Mouse (Mus musculus): ENCODE data around the gene Dnajc15. TPM values are rescaled to one million over a fixed set of nuclear protein-coding genes. Genes with fewer than 3 reads are reported as not detected.

Gene Dnajc15
- polyA plus RNA-seq, 1 experiment from 2014 or later, result 95.3 TPM

DNA sequence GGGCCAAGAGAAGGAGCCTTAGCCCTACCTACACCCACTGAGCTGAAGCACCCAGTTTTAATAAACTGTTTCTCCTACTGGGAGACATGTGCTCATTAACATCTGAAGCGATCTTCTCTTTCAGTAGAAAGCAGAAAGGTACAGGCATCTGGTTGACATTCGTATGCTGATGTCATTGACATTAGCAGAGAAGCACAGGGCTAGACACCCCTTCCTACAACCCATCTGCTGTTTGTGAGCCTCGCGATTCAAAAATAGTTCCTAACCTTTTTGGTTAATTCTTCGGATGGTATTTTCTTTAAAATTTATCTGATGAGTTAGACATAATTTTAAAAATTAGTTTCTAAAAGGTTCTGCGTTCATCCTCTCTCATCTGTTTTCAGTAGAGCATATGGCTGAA, 81.9 kb downstream of the Dnajc15 start:
- 96% methylated on average over 6 of the region's 6 CpGs for WGBS

DNA sequence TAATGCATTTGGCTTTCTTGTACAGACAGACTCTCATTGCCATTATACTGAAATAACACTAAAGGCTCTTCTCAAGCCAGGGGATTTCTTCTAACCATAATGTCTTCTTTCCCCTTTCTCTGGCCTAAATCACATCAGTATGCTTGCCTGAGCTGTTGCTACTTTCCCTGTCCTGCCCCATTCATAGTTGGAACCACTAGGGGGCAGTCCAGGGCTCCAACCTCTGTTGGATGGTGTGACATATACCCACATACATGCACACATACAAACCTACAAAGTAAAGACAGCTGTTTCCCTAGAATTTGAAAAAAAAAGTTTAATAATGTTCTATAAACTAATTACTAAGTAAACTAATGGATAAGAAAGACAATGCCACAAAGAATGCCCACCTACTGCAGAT, 91.7 kb downstream of the Dnajc15 start:
- Histone ChIP-seq H3K36me3 (replicated peaks; ENCODE audit: control insufficient read depth, insufficient read depth) (no peaks in the 10 kb centered on the region), H3K9me3 (ENCODE audit: control insufficient read depth, low read length) (no peaks in the 10 kb centered on the region), H3K4me3 (replicated peaks; ENCODE audit: low read length) (no peak overlapping the region), H3K4me2 (replicated peaks) (no peak overlapping the region), H3K9ac (no peak overlapping the region), H3K4me1 (replicated peaks; ENCODE audit: control insufficient read depth, insufficient read depth, low read length) (no peaks in the 10 kb centered on the region), H3K27me3 (ENCODE audit: control insufficient read depth, insufficient read depth, low read length) (no peaks in the 10 kb centered on the region), H3K27ac (no peak overlapping the region)
- ATAC-seq (ENCODE audit: low FRiP score) (no peak), DNase-seq (ENCODE audit: low spot score) (no peak)

More for the DNA sequence above, 81.9 kb downstream of the Dnajc15 start:
- no peaks in the 10 kb centered on the region for H3K27me3 ChIP-seq (ENCODE audit: control insufficient read depth, insufficient read depth, low read length)
- ATAC-seq (ENCODE audit: low FRiP score) (no peak), DNase-seq (ENCODE audit: low spot score) (no peak)
- H3K9me3 ChIP-seq (ENCODE audit: control insufficient read depth, low read length), result no peaks in the 10 kb centered on the region
- H3K9ac ChIP-seq, result no peak overlapping the region
- no peak overlapping the region for H3K4me2 ChIP-seq (replicated peaks)
- no peaks in the 10 kb centered on the region for H3K36me3 ChIP-seq (replicated peaks; ENCODE audit: control insufficient read depth, insufficient read depth)
- H3K27ac ChIP-seq, result no peak overlapping the region
- no peak overlapping the region for H3K4me3 ChIP-seq (replicated peaks; ENCODE audit: low read length)
- no peaks in the 10 kb centered on the region for H3K4me1 ChIP-seq (replicated peaks; ENCODE audit: control insufficient read depth, insufficient read depth, low read length)

DNA sequence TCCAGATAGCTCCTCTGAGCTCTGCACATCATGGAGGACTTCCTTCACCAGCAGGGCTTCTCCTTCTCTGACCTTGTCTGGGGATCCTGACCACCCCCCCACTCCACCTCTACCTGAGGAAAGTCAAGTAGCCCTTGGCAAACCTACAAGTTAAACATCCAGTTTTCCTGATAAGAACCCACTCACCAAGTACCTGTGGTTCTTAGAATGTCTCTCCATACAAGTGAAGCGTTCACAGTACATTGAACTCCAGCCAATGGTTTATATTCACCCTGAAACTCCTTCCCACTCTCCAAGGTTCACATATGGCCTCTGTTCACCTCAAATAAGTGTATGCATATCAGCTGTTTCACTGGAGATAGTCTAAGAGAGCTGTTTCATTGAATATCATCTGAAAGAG, 97.6 kb downstream of the Dnajc15 start:
- DNase-seq (ENCODE audit: low spot score), result no peak
- Histone ChIP-seq H3K4me3 (replicated peaks; ENCODE audit: low read length) (no peak overlapping the region), H3K27ac (no peak overlapping the region), H3K9me3 (ENCODE audit: control insufficient read depth, low read length) (no peaks in the 10 kb centered on the region), H3K4me1 (replicated peaks; ENCODE audit: control insufficient read depth, insufficient read depth, low read length) (no peaks in the 10 kb centered on the region), H3K27me3 (ENCODE audit: control insufficient read depth, insufficient read depth, low read length) (no peaks in the 10 kb centered on the region), H3K36me3 (replicated peaks; ENCODE audit: control insufficient read depth, insufficient read depth) (no peaks in the 10 kb centered on the region), H3K9ac (no peak overlapping the region), H3K4me2 (replicated peaks) (no peak overlapping the region)
- WGBS, result 91% methylated on average over 1 of the region's 1 CpGs
- ATAC-seq (ENCODE audit: low FRiP score), result no peak

DNA sequence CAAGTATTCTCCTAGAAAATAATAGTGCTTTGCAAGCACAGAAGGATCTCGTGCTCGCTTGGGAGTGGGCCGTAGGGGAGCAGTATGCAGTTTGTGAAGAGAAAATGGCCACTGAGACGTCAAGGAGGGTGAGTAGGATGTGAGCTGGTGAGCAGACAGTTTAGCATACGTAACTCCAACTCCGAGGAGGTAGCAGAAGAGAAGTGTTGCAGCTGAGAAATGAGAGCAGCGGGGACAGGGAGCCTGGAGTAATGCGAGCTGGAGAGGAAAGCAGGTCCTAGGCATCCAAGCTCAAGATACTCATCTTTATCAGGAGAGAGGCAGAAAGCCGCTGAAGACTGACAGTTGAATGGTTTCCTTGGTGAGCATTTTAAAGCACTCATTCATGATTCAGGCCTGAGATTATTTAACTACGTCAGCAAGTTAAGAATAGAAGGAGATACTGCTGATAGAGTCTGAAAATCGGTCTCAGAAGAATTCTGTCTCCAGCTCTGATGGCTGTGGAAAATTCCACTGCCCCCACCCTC, 98.9 kb downstream of the Dnajc15 start:
- H3K36me3 ChIP-seq (replicated peaks; ENCODE audit: control insufficient read depth, insufficient read depth), result no peaks in the 10 kb centered on the region
- H3K9me3 ChIP-seq (ENCODE audit: control insufficient read depth, low read length), result no peaks in the 10 kb centered on the region
- H3K9ac ChIP-seq, result no peak overlapping the region
- WGBS, result 76% methylated on average over 11 of the region's 11 CpGs
- H3K4me3 ChIP-seq (replicated peaks; ENCODE audit: low read length), result no peak overlapping the region
- ATAC-seq (ENCODE audit: low FRiP score) (no peak), DNase-seq (ENCODE audit: low spot score) (no peak)
- no peaks in the 10 kb centered on the region for H3K4me1 ChIP-seq (replicated peaks; ENCODE audit: control insufficient read depth, insufficient read depth, low read length)
- no peaks in the 10 kb centered on the region for H3K27me3 ChIP-seq (ENCODE audit: control insufficient read depth, insufficient read depth, low read length)
- no peak overlapping the region for H3K27ac ChIP-seq
- no peak overlapping the region for H3K4me2 ChIP-seq (replicated peaks)

DNA sequence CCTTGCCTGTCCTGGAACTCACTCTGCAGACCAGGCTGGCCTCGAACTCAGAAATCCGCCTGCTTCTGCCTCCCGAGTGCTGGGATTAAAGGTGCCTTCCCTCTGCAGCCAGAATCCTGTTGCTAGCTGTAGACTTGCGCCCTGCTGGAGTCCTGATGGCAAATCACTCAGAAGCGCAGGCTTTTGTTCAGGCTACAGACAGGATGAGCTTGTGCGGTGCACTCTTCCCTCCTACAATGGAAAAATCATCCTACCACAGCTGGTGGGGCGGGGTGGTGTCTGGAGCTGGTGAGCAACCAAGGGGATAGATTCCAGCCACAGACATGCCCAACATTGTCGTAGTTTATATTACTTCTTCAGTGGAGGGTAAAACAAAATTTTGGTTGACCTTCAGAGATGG, 101.6 kb downstream of the Dnajc15 start:
- 79% methylated on average over 8 of the region's 8 CpGs for WGBS

DNA sequence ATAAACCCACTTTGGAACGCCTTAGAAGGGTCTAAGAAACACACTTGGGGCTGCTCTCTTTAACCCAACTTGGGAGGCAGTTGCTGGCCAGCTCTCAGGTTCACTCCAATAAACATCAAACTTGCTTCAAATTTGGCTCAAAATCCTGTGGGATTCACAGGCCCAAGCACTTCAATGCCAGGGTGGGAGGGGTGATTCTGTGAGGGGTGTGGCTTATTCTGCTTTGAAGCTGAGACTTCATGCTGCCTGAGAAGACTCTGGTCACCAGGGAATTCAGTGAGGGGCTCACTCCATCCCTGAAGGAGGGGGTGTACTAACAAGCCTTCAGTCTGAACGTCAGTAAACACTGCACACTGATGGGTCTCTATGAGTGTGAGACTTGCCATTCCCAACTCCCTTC, 103.3 kb downstream of the Dnajc15 start:
- DNase-seq (ENCODE audit: low spot score), result no peak

More for the DNA sequence above, 101.6 kb downstream of the Dnajc15 start:
- Histone ChIP-seq H3K4me1 (replicated peaks; ENCODE audit: control insufficient read depth, insufficient read depth, low read length) (no peaks in the 10 kb centered on the region), H3K4me3 (replicated peaks; ENCODE audit: low read length) (no peak overlapping the region), H3K9ac (no peak overlapping the region), H3K9me3 (ENCODE audit: control insufficient read depth, low read length) (no peaks in the 10 kb centered on the region), H3K4me2 (replicated peaks) (no peak overlapping the region), H3K27ac (no peak overlapping the region), H3K27me3 (ENCODE audit: control insufficient read depth, insufficient read depth, low read length) (no peaks in the 10 kb centered on the region), H3K36me3 (replicated peaks; ENCODE audit: control insufficient read depth, insufficient read depth) (no peaks in the 10 kb centered on the region)
- DNase-seq (ENCODE audit: low spot score), result no peak
- ATAC-seq (ENCODE audit: low FRiP score), result no peak

More for the DNA sequence above, 103.3 kb downstream of the Dnajc15 start:
- Histone ChIP-seq H3K27ac (no peak overlapping the region), H3K9ac (no peak overlapping the region), H3K4me2 (replicated peaks) (no peak overlapping the region), H3K9me3 (ENCODE audit: control insufficient read depth, low read length) (no peaks in the 10 kb centered on the region), H3K36me3 (replicated peaks; ENCODE audit: control insufficient read depth, insufficient read depth) (no peaks in the 10 kb centered on the region), H3K4me1 (replicated peaks; ENCODE audit: control insufficient read depth, insufficient read depth, low read length) (no peaks in the 10 kb centered on the region), H3K4me3 (replicated peaks; ENCODE audit: low read length) (no peak overlapping the region), H3K27me3 (ENCODE audit: control insufficient read depth, insufficient read depth, low read length) (no peaks in the 10 kb centered on the region)
- ATAC-seq (ENCODE audit: low FRiP score), result no peak
- 60% methylated on average over 2 of the region's 2 CpGs for WGBS

Other genes starting within 250 kb of the Dnajc15 start
- gene Epsti1, start 29.1 kb upstream of the Dnajc15 start, polyA plus RNA-seq (2014; fragmentation: Nextera tagmentation; extraction: Ambion mirVana), result 0.14 and 0.33 TPM in 2 replicates
- 1.2 and 1.7 TPM in 2 replicates for gene Fam216b, start 213.9 kb upstream of the Dnajc15 start, polyA plus RNA-seq (2014; fragmentation: Nextera tagmentation; extraction: Ambion mirVana)